Mouse (Mus musculus): ENCODE results near the gene Atp13a3. TPM values are rescaled to one million over a fixed set of nuclear protein-coding genes. Genes with fewer than 3 reads are reported as not detected.

Gene Atp13a3
- polyA plus RNA-seq, 1 experiment from 2014 or later: 22.6 TPM

Other genes starting within 250 kb of the Atp13a3 start
- gene Cpn2, start 138.5 kb downstream of the Atp13a3 start, polyA plus RNA-seq (2014; fragmentation: Nextera tagmentation; extraction: Ambion mirVana): 1.3 and 1.5 TPM in 2 replicates
- 0.08 and 0.14 TPM in 2 replicates for gene Lrrc15, start 122.7 kb downstream of the Atp13a3 start, polyA plus RNA-seq (2014; fragmentation: Nextera tagmentation; extraction: Ambion mirVana)
- 31.1 and 37.5 TPM in 2 replicates for gene Gp5, start 95.2 kb downstream of the Atp13a3 start, polyA plus RNA-seq (2014; fragmentation: Nextera tagmentation; extraction: Ambion mirVana)
- gene Tmem44, start 144.9 kb upstream of the Atp13a3 start, polyA plus RNA-seq (2014; fragmentation: Nextera tagmentation; extraction: Ambion mirVana): 3.5 and 4.1 TPM in 2 replicates
- gene Lsg1, start 181.6 kb upstream of the Atp13a3 start, polyA plus RNA-seq (2014; fragmentation: Nextera tagmentation; extraction: Ambion mirVana): 81.0 and 82.2 TPM in 2 replicates
- gene Fam43a, start 193.7 kb upstream of the Atp13a3 start, polyA plus RNA-seq (2014; fragmentation: Nextera tagmentation; extraction: Ambion mirVana): 6.2 and 7.2 TPM in 2 replicates

Measured in liver, embryonic 11.5 days (tissue).